Mouse (Mus musculus): ENCODE data around the gene Rcc1.
"Not testable (repeated sequence)": the region's sequence is repeated elsewhere in the genome, so short reads cannot be mapped to it uniquely, and the experiment has no call there.

Rcc1 gene

DNA sequence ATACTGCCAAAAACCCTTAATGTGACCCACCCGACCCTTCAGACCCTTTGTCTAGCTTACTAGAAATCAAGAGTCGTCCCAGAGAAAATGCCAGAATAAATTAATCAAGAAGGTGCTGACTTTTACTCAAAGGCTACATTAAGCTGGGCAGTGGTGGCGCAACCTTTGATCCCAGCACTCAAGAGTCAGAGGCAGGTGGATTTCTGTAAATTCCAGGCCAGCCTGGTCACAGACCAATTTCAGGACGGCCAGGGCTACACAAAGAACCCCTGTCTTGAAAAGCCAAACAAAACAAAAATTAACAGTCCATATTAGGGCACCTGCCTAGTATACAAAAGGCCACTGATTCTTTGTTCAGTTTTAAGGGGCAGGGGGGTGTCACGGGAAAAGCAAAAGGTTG is 26.9 kb downstream of the Rcc1 start:
- no peak for DNase-seq (ENCODE audit: extremely low read depth, low read depth, low spot score)

DNA sequence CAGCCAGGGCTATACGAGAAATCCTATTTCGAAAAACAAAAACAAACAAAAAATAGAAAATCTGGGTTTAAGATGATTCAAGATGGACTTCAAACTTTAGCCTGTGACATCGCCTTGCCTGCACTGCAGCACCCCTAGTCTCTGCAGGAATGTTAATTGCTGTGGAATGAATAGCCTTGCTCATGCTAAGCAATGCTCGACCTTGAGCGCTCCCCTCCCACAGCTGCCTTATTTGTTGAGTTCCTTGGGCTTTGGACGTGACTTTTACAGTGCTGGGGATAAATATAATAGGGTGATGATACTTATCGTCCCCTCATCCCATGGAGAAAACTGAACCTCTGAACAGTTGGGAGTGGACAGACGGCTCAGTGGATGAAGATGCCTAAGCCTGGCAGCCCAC is 37.7 kb downstream of the Rcc1 start:
- no peak for DNase-seq (ENCODE audit: extremely low read depth, low read depth, low spot score)

DNA sequence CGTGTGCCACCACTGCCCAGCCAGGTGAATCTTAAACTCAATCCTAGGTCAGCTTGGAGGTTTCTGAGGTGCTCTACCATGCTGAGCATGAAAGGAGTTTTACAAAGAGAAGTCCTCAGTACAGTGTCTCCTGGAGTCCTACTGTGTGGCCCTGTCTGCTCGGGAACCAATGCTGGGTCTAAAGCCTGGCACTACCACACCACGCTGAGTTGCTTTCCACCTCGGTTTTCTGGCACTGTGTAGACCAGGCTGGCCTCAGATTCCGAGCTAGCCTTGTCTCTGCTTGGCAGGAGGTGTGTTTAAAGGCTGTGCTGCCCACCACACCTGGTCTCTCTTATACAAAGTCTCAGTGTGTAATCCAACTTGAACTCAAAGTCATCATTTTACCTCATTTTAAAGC is 40.8 kb downstream of the Rcc1 start:
- no peak for DNase-seq (ENCODE audit: extremely low read depth, low read depth, low spot score)

DNA sequence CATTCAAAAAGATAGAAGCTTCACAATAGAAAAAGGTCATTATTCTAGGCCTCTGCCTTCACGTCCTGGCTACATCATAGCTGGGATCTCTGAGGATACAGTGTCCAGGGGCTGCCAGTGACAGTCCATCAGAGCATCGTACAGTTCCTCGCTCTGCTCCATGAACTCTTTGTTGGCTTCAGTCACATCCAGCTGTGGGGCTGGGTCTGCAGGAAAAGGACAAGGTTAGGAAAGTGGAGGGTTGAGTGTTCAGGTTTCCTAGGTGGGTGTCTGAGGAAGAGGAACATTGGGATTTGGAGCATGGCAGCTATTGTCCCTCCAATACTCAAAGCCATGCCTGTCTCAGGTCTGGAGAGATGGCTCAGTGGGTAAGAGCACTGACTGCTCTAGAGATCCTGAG is 41.6 kb downstream of the Rcc1 start:
- no peak for DNase-seq (ENCODE audit: extremely low read depth, low read depth, low spot score)

DNA sequence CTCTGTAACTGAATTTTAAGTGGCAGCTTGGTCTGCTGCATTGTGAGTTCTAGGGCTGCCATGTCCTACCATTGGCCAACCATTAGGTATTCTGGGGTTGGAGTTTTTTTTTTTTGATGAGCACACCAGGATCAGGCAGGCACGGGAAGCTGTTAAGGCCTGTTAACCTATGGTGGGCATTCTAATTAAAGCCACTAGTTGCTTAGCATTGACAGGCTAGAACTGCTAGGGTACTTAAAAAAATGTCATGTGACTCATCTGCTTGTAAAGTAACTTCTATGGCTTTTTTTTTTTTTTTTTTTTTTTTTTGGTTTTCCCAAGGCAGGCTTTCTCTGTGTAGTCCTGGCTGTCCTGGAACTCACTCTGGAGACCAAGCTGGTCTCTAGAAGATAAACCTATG is 42.2 kb downstream of the Rcc1 start:
- no peak for DNase-seq (ENCODE audit: extremely low read depth, low read depth, low spot score)

DNA sequence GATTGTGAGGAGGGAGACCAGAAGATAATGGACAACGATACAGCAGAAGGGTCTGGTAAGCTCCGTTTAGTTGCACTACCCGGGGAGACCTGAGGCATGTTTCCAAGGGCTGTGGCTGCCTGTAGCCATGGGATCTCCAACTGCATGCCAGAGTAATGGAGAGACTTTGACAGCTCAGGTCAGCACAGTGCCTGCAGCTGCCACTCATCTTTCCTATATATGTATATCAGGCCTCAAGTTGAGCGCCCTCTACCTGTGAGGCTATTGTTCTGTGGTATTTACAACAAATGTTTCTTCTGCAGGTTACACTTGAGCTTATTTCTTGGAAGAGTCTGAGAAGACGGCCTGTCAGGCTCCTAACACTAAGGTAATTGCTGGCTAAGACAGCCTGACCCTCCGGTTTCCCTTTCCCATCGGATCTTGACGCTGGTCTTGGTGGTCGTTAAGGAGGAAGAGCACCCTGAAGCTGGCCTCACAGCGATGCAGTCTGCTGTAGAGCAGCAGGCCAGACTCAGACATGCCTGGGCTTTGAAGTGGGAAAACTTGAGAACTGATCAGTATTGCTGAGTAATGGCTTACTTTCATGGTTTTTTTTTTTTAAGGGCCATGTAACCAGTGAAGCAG is 43.4 kb downstream of the Rcc1 start:
- peak; percentile 33 for DNase-seq (ENCODE audit: extremely low read depth, low read depth, low spot score)

DNA sequence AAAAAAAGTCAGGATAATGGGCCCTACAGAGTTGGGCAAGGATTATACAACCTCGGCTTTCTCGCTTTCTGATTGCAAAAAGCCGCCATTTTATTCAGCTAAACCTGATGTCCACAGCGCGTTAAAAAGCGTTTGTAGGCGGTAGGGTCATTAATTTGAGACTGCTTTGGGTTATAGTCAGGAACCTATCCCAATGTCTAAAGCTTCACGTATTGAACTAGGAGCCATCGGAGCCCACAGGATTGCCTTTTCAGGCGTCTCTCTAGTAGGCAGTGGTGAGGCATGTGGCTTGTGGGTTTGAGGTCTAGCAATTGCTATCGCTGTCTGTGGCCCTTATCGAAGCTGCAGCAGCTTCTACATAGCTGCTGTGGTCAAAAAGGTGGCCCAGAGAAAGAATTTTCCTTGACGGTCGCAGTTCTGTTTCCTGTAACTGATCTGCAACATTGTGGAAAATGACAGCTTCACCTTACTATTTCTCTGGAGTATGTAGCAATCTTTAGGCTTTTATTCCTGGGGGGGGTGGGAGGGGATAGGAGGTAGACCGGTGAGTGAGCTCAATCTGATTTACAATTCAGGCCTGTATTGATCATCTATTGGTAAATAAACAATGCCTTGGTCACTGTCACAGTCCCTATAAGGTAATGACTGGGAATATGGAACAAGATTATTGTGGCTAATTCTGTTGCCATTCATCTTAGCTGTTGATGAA is 44.1 kb downstream of the Rcc1 start:
- DNase-seq (ENCODE audit: extremely low read depth, low read depth, low spot score): no peak

DNA sequence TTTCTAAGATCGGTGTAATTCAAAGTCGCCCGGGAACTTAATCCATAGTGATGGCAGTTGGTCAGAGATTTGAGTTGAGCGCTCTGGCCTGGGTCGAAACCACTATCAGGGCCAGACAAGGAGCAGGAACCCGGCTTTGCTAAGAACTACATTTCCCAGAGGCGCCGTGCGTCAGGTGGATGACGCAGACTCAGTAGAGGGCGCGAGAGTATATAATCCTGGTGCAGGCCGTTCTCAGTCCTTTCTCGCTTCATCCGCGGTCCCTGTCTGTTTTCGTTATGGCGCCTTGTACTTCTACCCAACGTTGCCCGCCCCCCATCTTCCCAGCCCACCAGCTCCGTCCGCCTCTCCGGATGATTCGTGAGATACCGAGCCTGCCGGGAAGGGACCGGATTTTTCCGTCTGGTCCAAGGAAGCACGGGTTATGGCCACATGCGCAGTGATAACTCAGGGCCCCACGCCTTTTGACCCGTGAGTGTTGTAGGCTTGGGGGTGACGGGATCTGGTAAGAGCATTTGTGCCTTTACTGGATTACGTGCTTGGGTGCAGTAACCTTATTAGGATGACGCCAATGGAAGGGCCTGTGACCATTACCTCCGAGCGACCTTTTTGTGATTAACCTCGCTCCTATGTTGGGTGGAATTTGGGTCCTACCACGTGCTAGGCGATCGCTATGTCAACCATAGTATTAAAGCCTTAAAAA is 44.8 kb downstream of the Rcc1 start:
- peak; percentile 40 for DNase-seq (ENCODE audit: extremely low read depth, low read depth, low spot score)

DNA sequence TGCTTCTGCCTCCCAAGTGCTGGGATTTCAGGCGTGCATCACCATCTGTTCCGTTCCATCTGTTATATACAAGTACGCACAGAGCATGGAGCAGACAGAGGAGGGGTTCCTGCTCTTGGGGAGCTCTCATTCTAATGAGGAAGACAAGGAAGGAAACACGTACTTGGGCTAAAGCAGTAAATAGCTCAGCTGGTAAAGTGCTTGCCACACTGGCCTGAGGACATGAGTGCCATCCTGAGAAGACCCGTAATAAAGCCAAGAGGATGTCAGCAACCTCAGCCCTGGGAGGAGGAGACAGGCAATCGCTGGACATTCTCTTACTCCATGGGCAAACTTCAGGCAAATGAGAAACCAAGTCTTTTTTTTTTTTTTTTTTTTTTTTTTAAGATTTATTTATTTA is 47.4 kb downstream of the Rcc1 start:
- no peak for DNase-seq (ENCODE audit: extremely low read depth, low read depth, low spot score)

DNA sequence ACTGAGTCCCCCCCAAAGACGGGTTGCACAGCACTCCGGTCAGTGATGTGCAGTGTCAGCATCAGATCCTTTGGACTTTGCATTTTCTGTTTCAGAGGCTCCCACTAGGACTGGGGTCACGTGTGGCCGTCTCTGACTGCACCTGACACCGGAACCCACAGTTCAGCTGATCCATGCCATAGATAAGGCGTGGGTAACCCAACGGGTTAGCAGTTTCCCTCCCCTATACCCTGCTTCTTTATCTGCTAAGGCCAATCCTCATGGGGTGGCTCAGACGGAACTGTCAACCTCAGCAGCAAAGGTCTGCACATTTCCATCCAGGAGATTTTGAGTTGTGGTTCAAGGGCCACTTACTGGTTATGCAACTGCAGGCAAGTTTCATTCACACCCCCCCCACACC is 48.1 kb downstream of the Rcc1 start:
- no peak for DNase-seq (ENCODE audit: extremely low read depth, low read depth, low spot score)

DNA sequence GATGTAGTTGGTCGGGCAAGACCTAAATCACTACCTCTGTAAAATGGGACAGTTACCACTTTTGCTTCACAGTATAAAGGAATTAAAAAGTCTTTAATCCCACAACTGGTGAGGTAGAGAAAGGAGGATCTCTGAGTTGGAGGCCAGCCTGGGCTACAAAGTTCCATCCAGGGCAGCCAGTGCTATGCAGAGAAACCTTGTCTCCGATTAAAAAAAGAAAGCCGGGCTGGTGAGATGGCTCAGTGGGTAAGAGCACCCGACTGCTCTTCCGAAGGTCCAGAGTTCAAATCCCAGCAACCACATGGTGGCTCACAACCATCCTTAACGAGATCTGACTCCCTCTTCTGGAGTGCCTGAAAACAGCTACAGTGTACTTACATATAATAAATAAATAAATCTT is 49.9 kb downstream of the Rcc1 start:
- not testable (repeated sequence) for DNase-seq (ENCODE audit: extremely low read depth, low read depth, low spot score)

DNA sequence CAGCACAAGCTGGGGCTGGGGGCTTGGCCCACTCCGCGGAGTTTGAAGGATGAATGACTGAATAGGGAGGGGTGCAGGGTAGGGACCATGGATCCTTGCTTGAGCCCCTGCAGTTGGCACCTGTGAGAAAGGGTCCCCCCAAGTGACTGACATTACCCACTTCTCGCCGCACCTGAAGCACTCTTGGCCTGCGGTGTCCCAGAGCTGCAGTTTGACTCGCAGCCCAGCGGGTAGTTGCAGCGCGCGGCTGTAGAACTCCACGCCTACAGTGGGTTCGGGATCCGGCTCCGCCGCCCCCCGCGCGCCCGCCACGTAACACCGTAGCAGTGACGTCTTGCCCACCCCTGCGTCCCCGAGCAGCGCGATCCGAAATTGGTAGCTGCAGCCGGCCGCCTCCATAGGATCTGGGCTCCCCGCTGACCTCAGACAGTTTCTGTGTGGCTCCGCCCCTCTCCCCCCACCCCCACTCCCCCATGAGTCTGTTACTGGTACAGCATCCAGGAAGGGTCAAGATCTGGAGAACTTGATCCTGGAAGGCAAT is 50.4 kb downstream of the Rcc1 start, which contains the start of gene Rab42:
Gene Rab42, minus strand, starts transcription at position 447 of the 541 bp plus-strand sequence.
- DNase-seq (ENCODE audit: extremely low read depth, low read depth, low spot score): no peak

DNA sequence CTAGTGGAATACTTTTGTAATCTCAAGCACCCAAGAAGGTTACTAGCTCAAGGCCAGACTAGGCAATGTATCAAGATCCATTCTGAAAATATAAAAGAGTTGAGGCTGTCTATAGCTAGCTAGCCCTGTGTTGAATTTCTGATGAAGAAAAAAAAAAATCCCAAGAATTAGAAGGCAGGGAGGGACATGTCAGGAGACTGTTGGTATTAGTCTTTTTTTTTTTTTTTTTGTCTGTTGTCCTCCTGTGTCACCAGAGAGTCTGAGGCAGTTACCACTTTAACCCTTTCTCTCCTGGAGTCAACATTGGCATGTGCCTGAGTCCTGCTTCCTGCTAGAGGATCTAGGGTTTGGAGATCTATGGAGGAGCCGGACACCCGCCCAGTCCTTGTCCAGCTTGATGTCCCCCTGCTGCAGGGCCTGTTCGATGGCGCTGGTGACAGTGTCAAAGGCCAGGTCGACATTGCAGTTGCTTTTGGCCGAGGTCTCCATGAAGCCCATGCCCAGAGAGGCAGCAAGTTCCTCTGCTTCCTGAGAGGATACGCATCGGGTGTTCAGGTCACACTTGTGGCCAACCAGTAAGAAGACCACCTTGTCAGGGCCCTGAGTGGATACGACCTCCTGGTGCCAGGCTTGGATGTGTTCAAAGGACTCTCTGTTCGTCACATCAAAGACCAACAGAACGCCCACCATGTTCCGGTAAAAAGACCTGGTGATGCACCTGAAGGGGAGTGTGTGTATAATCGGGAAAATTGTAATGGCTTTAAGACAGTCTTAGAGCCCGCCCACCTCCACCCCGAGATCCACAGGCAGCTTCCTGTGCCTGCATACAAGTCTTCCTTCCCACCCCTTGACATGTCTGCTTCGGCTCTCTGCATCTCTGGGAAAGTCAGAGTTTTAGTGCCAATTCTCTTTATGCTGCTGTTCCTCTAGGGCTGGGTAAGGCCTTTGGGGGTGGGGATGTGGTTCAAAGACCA is 51.2 kb downstream of the Rcc1 start:
- no peak for DNase-seq (ENCODE audit: extremely low read depth, low read depth, low spot score)

DNA sequence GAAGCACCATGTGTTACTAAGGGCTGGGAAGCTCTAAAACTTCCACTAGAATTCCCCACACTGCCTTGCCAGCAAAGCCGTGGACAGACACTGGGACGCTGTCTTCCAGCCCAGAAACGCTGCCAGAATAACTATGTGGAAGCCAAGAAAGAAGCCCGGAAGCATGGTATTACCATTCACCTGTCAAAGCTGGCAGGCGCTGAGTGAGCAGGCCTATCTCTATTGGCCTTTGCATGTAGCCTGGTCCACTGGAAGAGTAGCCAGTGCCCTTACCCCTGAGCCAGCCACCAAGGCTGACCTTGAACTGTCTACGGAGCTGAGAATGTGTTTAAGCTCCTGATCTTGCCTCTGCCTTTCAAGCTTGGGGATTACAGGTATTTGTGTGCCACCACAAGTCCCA is 51.9 kb downstream of the Rcc1 start:
- DNase-seq (ENCODE audit: extremely low read depth, low read depth, low spot score): no peak

DNA sequence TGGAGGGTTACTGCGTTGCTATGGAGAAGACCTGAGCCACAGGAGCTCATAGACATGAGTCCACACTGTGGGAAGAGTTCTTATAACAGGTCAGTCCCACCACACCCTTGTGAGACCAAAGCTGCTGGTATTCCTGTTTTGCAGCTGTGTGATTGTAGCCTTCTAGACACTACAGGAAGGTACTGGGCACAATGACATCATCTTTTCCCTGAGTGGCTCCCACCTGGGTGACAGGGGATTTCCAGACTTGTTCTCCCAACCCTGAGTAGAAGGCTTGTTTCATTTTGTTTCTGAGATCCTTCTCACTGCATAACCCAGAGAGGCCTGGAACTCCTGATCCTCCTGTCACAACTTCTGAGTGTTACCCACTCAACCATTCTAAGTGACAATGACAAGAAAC is 53.6 kb downstream of the Rcc1 start:
- DNase-seq (ENCODE audit: extremely low read depth, low read depth, low spot score): no peak

DNA sequence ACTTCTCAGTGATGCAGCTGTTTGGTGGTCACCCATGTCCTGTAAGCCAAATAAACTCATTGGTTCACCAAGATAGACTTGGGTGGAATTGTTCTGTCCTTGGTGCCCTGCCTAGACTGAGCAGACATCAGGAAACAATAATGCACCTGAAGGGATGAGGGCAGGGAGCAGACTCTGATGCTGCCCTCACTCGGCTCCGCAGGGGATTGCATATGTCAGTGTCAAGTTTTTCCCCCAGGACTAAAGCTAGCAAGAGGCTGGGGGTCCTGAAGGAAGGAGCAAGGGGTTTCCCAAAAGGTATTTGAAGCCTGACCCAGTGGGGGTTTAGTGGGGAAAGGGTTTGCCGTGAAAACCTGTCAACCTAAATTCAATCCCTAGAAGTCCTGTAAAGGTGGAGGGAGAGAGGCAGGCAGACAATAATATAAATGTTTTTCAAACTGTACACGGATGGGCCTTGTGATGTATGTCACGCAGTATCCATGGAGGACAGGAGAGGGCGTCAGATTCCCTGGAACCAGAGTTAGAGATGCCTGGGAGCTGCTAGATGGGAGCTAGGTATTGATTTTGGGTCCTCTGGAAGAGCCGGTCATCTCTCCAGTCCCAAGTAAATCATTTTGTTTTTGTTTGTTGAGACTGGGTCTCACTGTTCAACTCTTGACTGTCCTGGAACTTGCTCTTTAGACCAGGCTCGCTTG is 57.6 kb downstream of the Rcc1 start:
- no peak for DNase-seq (ENCODE audit: extremely low read depth, low read depth, low spot score)

DNA sequence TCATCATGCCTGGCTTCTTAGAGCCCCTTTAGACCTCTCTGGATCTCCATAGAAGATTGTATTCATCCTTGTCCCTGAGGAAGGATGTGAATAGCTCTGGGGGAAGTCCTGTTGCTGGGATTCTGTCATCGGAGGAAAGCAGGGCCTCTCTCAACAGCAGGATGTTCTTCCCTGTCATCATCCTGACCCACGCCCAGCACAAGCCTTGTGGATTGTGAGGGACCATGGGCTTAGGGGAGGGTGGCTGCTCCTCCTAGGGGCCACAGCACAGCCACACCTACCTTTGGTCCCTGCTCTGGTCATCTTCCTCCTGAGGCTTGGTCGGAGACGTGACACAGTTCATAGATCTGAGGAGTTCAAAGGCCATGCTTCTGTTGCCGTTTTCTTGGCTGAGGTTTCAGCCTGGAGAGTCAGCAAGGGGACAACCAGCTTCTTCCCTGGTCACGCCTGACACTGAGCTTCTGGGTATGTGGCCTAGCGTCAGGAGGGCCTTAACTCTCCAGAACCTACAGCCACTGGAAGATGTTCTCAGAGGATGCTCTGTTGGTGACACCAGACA is 59.6 kb downstream of the Rcc1 start:
- DNase-seq (ENCODE audit: extremely low read depth, low read depth, low spot score): no peak

DNA sequence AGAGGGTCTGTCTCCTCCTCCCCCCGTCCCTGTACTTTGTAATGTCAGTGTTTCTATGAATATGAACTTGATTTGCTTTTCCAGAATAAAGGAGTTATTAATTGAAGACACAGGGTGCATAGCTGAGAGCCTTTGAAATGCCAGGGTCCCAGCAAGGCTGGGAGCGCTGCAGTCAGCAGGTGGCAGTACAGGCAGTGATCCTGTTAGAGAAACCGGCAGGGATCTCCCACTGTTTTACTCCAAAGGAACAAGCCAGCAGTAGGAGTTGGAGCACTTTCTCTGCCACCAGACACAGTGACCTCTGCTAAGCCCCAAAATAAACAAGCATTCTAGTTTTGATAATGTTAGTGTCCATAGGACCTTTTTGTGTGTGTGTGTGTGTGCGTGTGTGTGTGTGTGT is 60.4 kb downstream of the Rcc1 start:
- DNase-seq (ENCODE audit: extremely low read depth, low read depth, low spot score): no peak

DNA sequence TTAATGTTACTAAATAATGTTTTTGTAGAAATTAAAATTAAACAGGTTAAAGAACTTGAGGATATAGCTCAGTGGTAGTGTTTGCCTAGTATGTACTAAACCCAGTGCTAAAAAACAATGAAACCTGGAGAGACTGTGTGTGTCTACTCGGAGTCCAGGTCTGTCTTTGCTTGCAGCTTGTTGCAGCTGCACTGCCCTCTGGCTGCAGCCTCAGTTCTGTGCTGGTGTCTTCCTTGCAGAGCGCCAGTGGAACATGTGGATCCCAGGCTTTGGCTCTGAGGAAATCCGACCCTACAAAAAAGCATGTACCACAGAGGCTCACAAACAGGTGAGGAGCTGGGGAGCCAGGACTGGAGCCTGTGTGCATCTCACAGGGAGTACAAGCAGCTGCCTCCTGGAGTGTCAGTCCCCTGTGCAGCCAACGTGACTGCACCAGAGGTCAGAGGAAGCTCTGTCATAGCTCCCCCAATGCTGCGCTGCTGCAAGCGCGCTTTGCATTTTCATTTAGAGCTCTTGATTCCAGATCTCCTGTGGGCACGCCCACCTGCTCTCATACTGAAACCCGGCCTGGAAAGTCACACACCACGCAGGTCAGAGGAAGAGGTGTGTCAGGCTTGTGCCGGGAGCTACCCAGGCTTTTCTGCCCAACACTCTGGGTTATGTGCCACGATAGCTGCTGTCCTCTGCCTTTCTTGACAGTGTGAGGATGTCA is 61.6 kb downstream of the Rcc1 start:
- DNase-seq (ENCODE audit: extremely low read depth, low read depth, low spot score): no peak

Data from fat pad, adult 2 months (tissue).